Mouse (Mus musculus) embryonic facial prominence, embryonic 12.5 days (tissue): ENCODE measurements around the gene Gm6356. TPM values are rescaled to one million over a fixed set of nuclear protein-coding genes. Genes with fewer than 3 reads are reported as not detected.
"Not testable (repeated sequence)": the region's sequence is repeated elsewhere in the genome, so short reads cannot be mapped to it uniquely, and the experiment has no call there.

ENCODE experiments used
- ATAC-seq: fragments of 200-750 bp; cut with Nextera tagmentation; 2 replicates; pipeline ENCODE4 v1.8.0; 2017; ENCODE audit not compliant: insufficient number of reproducible peaks, insufficient read depth, low FRiP score, low TSS enrichment
- H3K27ac ChIP-seq: fragments of 300-500 bp; sonication (generic); 2 replicates; pipeline ENCODE4 v1.5.1; 2016; ENCODE audit warnings: mild to moderate bottlenecking
- H3K27me3 ChIP-seq: fragments of 300-500 bp; sonication (generic); 2 replicates; pipeline ENCODE4 v1.6.1; 2016; ENCODE audit warnings: mild to moderate bottlenecking, moderate library complexity
- H3K36me3 ChIP-seq: fragments of 300-500 bp; sonication (generic); 2 replicates; pipeline ENCODE4 v1.6.1; 2016; ENCODE audit warnings: mild to moderate bottlenecking
- H3K4me1 ChIP-seq: fragments of 300-500 bp; sonication (generic); 2 replicates; pipeline ENCODE4 v1.6.1; 2016
- H3K4me2 ChIP-seq: fragments of 300-500 bp; sonication (generic); replicated peaks from 2 replicates; pipeline ENCODE4 v1.6.1; 2016; ENCODE audit warnings: mild to moderate bottlenecking, moderate library complexity
- H3K4me3 ChIP-seq: fragments of 300-500 bp; sonication (generic); 2 replicates; pipeline ENCODE4 v1.5.1; 2016; ENCODE audit warnings: mild to moderate bottlenecking
- H3K9ac ChIP-seq: fragments of 300-500 bp; sonication (generic); 2 replicates; pipeline ENCODE4 v1.6.1; 2016; ENCODE audit warnings: mild to moderate bottlenecking, moderate library complexity
- H3K9me3 ChIP-seq: fragments of 300-500 bp; sonication (generic); 2 replicates; pipeline ENCODE4 v1.6.1; 2016; ENCODE audit warnings: mild to moderate bottlenecking, moderate library complexity
- WGBS: fragments of 180-500 bp; shearing (Covaris S2); methylation state at CpG from one replicate; pipeline ENCODE4 v1.1.7; 2016; 5-methylcytosine and 5-hydroxymethylcytosine counted together
- polyA plus RNA-seq: library from polyadenylated mRNA; unstranded; fragments of >200 nt; fragmentation: Nextera tagmentation; extraction: Ambion mirVana; gene quantifications from 2 replicates; pipeline ENCODE4 v1.2.1, GENCODE M21; 2016

Gene Gm6356
- not detected in 2 replicates for polyA plus RNA-seq

DNA sequence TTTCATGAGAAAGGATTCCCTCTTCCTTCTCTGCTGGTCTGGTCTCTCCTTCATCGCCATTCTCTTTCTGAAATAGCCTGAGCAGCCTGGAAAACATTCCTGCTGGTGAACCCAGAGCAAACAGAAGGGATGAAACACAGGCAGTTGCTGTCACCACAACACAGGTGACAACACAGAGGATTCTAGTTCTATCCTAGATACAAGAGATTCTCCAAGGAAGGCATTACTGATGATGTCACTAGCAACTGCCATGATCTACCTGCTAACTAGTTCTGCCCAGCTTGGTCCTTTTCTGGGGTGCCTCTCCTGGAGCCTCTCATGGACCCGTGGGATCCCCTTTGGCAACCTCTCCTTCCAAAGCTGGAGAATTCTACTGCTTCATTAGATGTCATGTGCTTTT is at the start of gene Gm6356:
Gene Gm6356, minus strand, starts transcription at position 101 of the 400 bp plus-strand sequence.
- H3K36me3 ChIP-seq, ATAC-seq, H3K4me2 ChIP-seq, H3K9me3 ChIP-seq, H3K9ac ChIP-seq, H3K4me1 ChIP-seq, H3K27ac ChIP-seq, H3K27me3 ChIP-seq, H3K4me3 ChIP-seq: not testable (repeated sequence)
- WGBS, result 46% methylated on average over 1 of the region's 2 CpGs

Other genes starting within 250 kb of the Gm6356 start
- gene Gm3636, start 231.5 kb downstream of the Gm6356 start, polyA plus RNA-seq, result 6.4 TPM in 2 replicates
- not detected in 2 replicates for gene Gm8362, start 199.4 kb downstream of the Gm6356 start, polyA plus RNA-seq
- not detected in 2 replicates for gene Gm3642, start 133.5 kb downstream of the Gm6356 start, polyA plus RNA-seq
- gene Gm3667, start 83.9 kb downstream of the Gm6356 start, polyA plus RNA-seq, result 1.5 and 1.6 TPM in 2 replicates
- 1.1 and 1.6 TPM in 2 replicates for gene Gm10406, start 53.6 kb upstream of the Gm6356 start, polyA plus RNA-seq
- not detected in 2 replicates for gene Gm3685, start 71.2 kb upstream of the Gm6356 start, polyA plus RNA-seq
- 1.4 and 1.7 TPM in 2 replicates for gene Gm3696, start 126.8 kb upstream of the Gm6356 start, polyA plus RNA-seq
- gene Gm6676, start 151.6 kb upstream of the Gm6356 start, polyA plus RNA-seq, result not detected in 2 replicates
- gene Gm3512, start 200.7 kb upstream of the Gm6356 start, polyA plus RNA-seq, result 5.2 and 6.2 TPM in 2 replicates
- not detected in 2 replicates for gene Gm16434, start 220.7 kb upstream of the Gm6356 start, polyA plus RNA-seq